Mouse (Mus musculus) cerebellum, postnatal 25 days (tissue): ENCODE measurements around the gene Abcf1.
"Not testable (repeated sequence)": the region's sequence is repeated elsewhere in the genome, so short reads cannot be mapped to it uniquely, and the experiment has no call there.

ENCODE experiments used
- DNase-seq, 2 experiments: peaks; one replicate each; pipeline ENCODE4 v3.0.0; 2021; ENCODE audit warnings: mixed read lengths in 2 of 2

Abcf1 gene

GRCm38 (mm10) chr17:35969418-35970389, at the start of gene Abcf1:
Abcf1 (minus strand) TSS chr17:35969761.
- DNase-seq, result peak; percentile 99 to 100

- DNase-seq, result no peak
Measured at GRCm38 (mm10) chr17:36018979-36019378, 49.4 kb upstream of the Abcf1 start.

GRCm38 (mm10) chr17:36017046-36017445, 47.5 kb upstream of the Abcf1 start:
- peak; percentile 26 to 48 for DNase-seq

- no peak for DNase-seq
Measured at GRCm38 (mm10) chr17:36014977-36015376, 45.4 kb upstream of the Abcf1 start.

- not testable (repeated sequence) for DNase-seq
Measured at GRCm38 (mm10) chr17:36004409-36004808, 34.8 kb upstream of the Abcf1 start.

GRCm38 (mm10) chr17:36003331-36003730, 33.8 kb upstream of the Abcf1 start:
- DNase-seq, result no peak

GRCm38 (mm10) chr17:36001966-36002365, 32.4 kb upstream of the Abcf1 start:
- DNase-seq, result no peak

GRCm38 (mm10) chr17:36001121-36001897, 31.7 kb upstream of the Abcf1 start:
- DNase-seq, result no peak

GRCm38 (mm10) chr17:36000349-36000748, 30.8 kb upstream of the Abcf1 start:
- no peak for DNase-seq

- DNase-seq, result no peak
Measured at GRCm38 (mm10) chr17:35999356-35999755, 29.8 kb upstream of the Abcf1 start.

GRCm38 (mm10) chr17:35998545-35999305, 29.2 kb upstream of the Abcf1 start:
- no peak for DNase-seq

- no peak for DNase-seq
Measured at GRCm38 (mm10) chr17:35997713-35998510, 28.4 kb upstream of the Abcf1 start.

- peak; percentile 92 to 98 for DNase-seq
Measured at GRCm38 (mm10) chr17:35996949-35997348, 27.4 kb upstream of the Abcf1 start.

GRCm38 (mm10) chr17:35994879-35995240, 25.3 kb upstream of the Abcf1 start:
- DNase-seq, result no peak

- DNase-seq, result peak; percentile 80 to 87
Measured at GRCm38 (mm10) chr17:35994175-35994878, 24.8 kb upstream of the Abcf1 start.

- peak; percentile 81 to 89 for DNase-seq
Measured at GRCm38 (mm10) chr17:35993675-35994074, 24.1 kb upstream of the Abcf1 start.

- DNase-seq, result no peak
Measured at GRCm38 (mm10) chr17:35991781-35992180, 22.2 kb upstream of the Abcf1 start.

- DNase-seq, result no peak
Measured at GRCm38 (mm10) chr17:35981776-35982175, 12.2 kb upstream of the Abcf1 start.

- peak; percentile 72 to 79 for DNase-seq
Measured at GRCm38 (mm10) chr17:35980363-35980754, 10.8 kb upstream of the Abcf1 start.

GRCm38 (mm10) chr17:35979401-35980362, 10.1 kb upstream of the Abcf1 start, which contains the start of the genes Gnl1 and Prr3:
Gnl1 (plus strand) TSS chr17:35979851.
Prr3 (minus strand) TSS chr17:35980236.
- peak; percentile 94 to 96 for DNase-seq
